Mouse (Mus musculus) liver, postnatal 0 days (tissue): ENCODE data around the gene Ncor2.

Experiments
- CTCF ChIP-seq: sonication (generic); IDR thresholded peaks from 2 replicates; pipeline ENCODE4 v1.5.1; 2016; ENCODE audit warnings: antibody characterized with exemption, low read depth
- EP300 ChIP-seq: IDR thresholded peaks from 2 replicates; pipeline ENCODE4 v1.6.1; 2016; ENCODE audit warnings: antibody characterized with exemption, low read depth, mild to moderate bottlenecking

DNA sequence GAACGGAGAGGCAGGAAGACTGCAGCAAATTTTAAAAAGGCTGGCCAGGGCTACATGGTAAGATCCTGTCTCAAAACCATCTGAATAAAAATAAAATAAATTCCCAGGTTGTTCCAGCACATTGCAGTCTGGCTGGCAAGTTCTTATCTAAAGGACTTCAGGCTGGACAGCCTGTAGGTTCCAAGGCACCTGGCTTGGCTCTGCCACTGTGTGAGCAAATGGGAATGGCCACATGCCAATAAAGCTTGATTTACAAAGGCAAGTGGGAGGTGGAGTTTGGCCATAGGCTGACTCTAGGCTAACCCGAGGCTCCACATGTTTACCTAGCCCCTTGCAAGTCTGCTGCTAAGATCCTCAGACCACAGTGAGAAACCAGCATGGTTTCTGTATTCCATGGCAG lies 108.6 kb downstream of the Ncor2 start:
- TF ChIP-seq EP300, result no peak
- TF ChIP-seq CTCF, result no peak
